Mouse (Mus musculus) CH12.LX (cell line): ENCODE results near the gene Myo3b. TPM values are rescaled to one million over a fixed set of nuclear protein-coding genes. Genes with fewer than 3 reads are reported as not detected.

Experiments
- DNase-seq: peaks from one replicate; pipeline ENCODE4 v3.0.0-alpha.2; 2013; ENCODE audit errors: extremely low read depth
- H3K27ac ChIP-seq: 2 replicates; pipeline ENCODE4 v1.5.1; 2012; ENCODE audit warnings: low read depth, mild to moderate bottlenecking, control low read depth, moderate library complexity; ENCODE audit not compliant: insufficient read depth
- H3K27me3 ChIP-seq: replicated peaks from 2 replicates; pipeline ENCODE3; 2012; ENCODE audit warnings: inconsistent platforms
- H3K36me3 ChIP-seq, 2 experiments: replicated peaks in 1 of 2; 2 replicates each; pipeline versions ENCODE3 to v1.6.1; 2012; ENCODE audit warnings: inconsistent platforms in 1 of 2, low read length in 1 of 2, mild to moderate bottlenecking in 1 of 2, mixed read lengths in 1 of 2, moderate library complexity in 1 of 2; ENCODE audit not compliant: control insufficient read depth in 1 of 2, insufficient read depth in 1 of 2
- H3K4me1 ChIP-seq, 2 experiments: 2 replicates each; pipeline ENCODE4 v1.6.1; 2012; ENCODE audit warnings: inconsistent platforms in 1 of 2, moderate library complexity in 1 of 2; ENCODE audit not compliant: insufficient read depth in 2 of 2, control insufficient read depth in 1 of 2
- H3K4me2 ChIP-seq: 2 replicates; pipeline ENCODE4 v1.6.1; 2012; ENCODE audit warnings: low read depth, mild to moderate bottlenecking, control low read depth; ENCODE audit not compliant: poor library complexity, insufficient read depth, severe bottlenecking
- H3K4me3 ChIP-seq, 3 experiments: fragments of 150-350 bp in 1 of 3; sonication (generic) in 1 of 3; replicated peaks in 1 of 3; 2 replicates each; pipeline versions ENCODE3 to v1.5.1; 2011 to 2012; ENCODE audit warnings: low read depth in 2 of 3, low read length in 2 of 3, mild to moderate bottlenecking in 2 of 3, moderate library complexity in 2 of 3, control low read depth in 1 of 3, improper control_type of control experiment in 1 of 3, inconsistent platforms in 1 of 3, mixed read lengths in 1 of 3; ENCODE audit not compliant: poor library complexity in 1 of 3
- H3K79me2 ChIP-seq: replicated peaks from 2 replicates; pipeline ENCODE4 v1.6.1; 2012; ENCODE audit warnings: mild to moderate bottlenecking, moderate library complexity; ENCODE audit not compliant: control insufficient read depth, poor library complexity, insufficient read depth, severe bottlenecking; ENCODE audit errors: extremely low read depth
- H3K9ac ChIP-seq: 2 replicates; pipeline ENCODE4 v1.6.1; 2012; ENCODE audit warnings: low read depth, mild to moderate bottlenecking, control low read depth, moderate library complexity; ENCODE audit not compliant: insufficient read depth
- H3K9me3 ChIP-seq: replicated peaks from 2 replicates; pipeline ENCODE3; 2012; ENCODE audit warnings: low read length, inconsistent platforms, mixed read lengths
- BHLHE40 ChIP-seq: IDR thresholded peaks from 2 replicates; pipeline ENCODE4 v1.6.1; 2011; ENCODE audit warnings: mild to moderate bottlenecking, low read depth, low read length, improper control_type of control experiment
- CTCF ChIP-seq, 2 experiments: IDR thresholded peaks in 1 of 2; conservative IDR thresholded peaks in 1 of 2; 2 replicates each; pipeline ENCODE4 v1.5.1; 2011 to 2012; ENCODE audit warnings: low read depth in 2 of 2, low read length in 2 of 2, improper control_type of control experiment in 1 of 2, inconsistent platforms in 1 of 2, mild to moderate bottlenecking in 1 of 2, moderate library complexity in 1 of 2
- HCFC1 ChIP-seq: IDR thresholded peaks from 2 replicates; pipeline ENCODE4 v1.6.1; 2012; ENCODE audit warnings: low read depth, mild to moderate bottlenecking, inconsistent platforms, low read length, improper control_type of control experiment
- MXI1 ChIP-seq: IDR thresholded peaks from 2 replicates; pipeline ENCODE4 v1.6.1; 2011; ENCODE audit warnings: mild to moderate bottlenecking, low read depth, low read length, improper control_type of control experiment
- MYC ChIP-seq: IDR thresholded peaks from 2 replicates; pipeline ENCODE4 v1.6.1; 2011; ENCODE audit warnings: low read depth, mild to moderate bottlenecking, improper control_type of control experiment, low read length
- NELFE ChIP-seq: IDR thresholded peaks from 2 replicates; pipeline ENCODE4 v1.6.1; 2011; ENCODE audit warnings: low read depth, low read length, improper control_type of control experiment
- UBTF ChIP-seq: IDR thresholded peaks from 2 replicates; pipeline ENCODE4 v1.6.1; 2012; ENCODE audit warnings: low read depth, mild to moderate bottlenecking, inconsistent platforms, low read length, improper control_type of control experiment, moderate library complexity
- USF2 ChIP-seq: conservative IDR thresholded peaks from 2 replicates; pipeline ENCODE4 v1.6.1; 2011; ENCODE audit warnings: low read depth, low read length, improper control_type of control experiment
- dilution Hi-C: fragments of 300-500 bp; cut with MboI; formaldehyde crosslinking; loops from 2 replicates; pipeline ENCODE4 v1.14.3; 2020; ENCODE audit warnings: low sequenced_read_pairs; ENCODE audit not compliant: extremely low pct_unique_long_range_greater_than_20kb, extremely low pct_ligation_motif_present
- in situ Hi-C: fragments of 300-500 bp; cut with MboI; formaldehyde crosslinking; loops from 3 replicates; pipeline ENCODE4 v1.14.3; 2019; ENCODE audit warnings: low sequenced_read_pairs, low pct_ligation_motif_present, low pct_unique_long_range_greater_than_20kb, mixed read lengths
- polyA plus RNA-seq: library from polyadenylated mRNA; unstranded; fragments of >175 nt; gene quantifications from 2 replicates; pipeline ENCODE4 v1.2.1, GENCODE M21; 2012; ENCODE audit warnings: low read depth; ENCODE audit not compliant: insufficient read length
- total RNA-seq, 2 experiments: library from RNA; depleted of rRNA; stranded (reverse); fragments of 300-350 nt in 1 of 2; fragments of >200 nt in 1 of 2; gene quantifications; 2 replicates each; pipeline ENCODE4 v1.2.3; 2012 to 2014

Myo3b gene
- total and polyA plus RNA-seq, 3 experiments, result 0.63 to 0.76 (median 0.64) TPM

GRCm38 (mm10) chr2:70471861-70472620 lies 433.1 kb downstream of the Myo3b start:
- no peaks in the 10 kb centered on the region for H3K79me2 ChIP-seq
- no peaks in the 10 kb centered on the region for H3K36me3 ChIP-seq
- no peak overlapping the region for H3K27ac ChIP-seq
- in situ Hi-C loops (no loop called here), dilution Hi-C loops (no loop called here)
- H3K4me1 ChIP-seq, result peaks cover 0 to 6% of the 10 kb centered on the region in 2 experiments; a peak in 2 of 4 replicates
- H3K27me3 ChIP-seq, result no peaks in the 10 kb centered on the region
- no peak for TF ChIP-seq NELFE
- TF ChIP-seq HCFC1, result no peak
- TF ChIP-seq USF2, result no peak
- TF ChIP-seq MYC, result no peak
- no peak for TF ChIP-seq MXI1
- no peak for TF ChIP-seq BHLHE40
- TF ChIP-seq UBTF, result no peak
- TF ChIP-seq CTCF (conservative IDR thresholded peaks at IDR 0.05 in 1 of 2, IDR thresholded peaks at IDR 0.05 in 1 of 2; ENCODE audit: low read depth in 2 of 2, low read length in 2 of 2), result no peak
- H3K9me3 ChIP-seq, result peaks cover 28% of the 10 kb centered on the region
- no peak for DNase-seq
- no peak overlapping the region for H3K9ac ChIP-seq
- no peak overlapping the region for H3K4me3 ChIP-seq
- H3K4me2 ChIP-seq, result no peak overlapping the region

Other genes with a start within 250 kb of the Myo3b start
- gene Ccdc173, start 249.6 kb upstream of the Myo3b start, total RNA-seq (2012; rRNA removed), result 1.3 TPM in 2 replicates
- 1.7 and 1.8 TPM in 2 replicates for gene Ccdc173, start 249.6 kb upstream of the Myo3b start, total RNA-seq (2014; rRNA removed)
- 3.6 and 3.9 TPM in 2 replicates for gene Ccdc173, start 249.6 kb upstream of the Myo3b start, polyA plus RNA-seq
- 12.9 and 14.4 TPM in 2 replicates for gene Phospho2, start 249.5 kb upstream of the Myo3b start, total RNA-seq (2012; rRNA removed)
- gene Phospho2, start 249.5 kb upstream of the Myo3b start, total RNA-seq (2014; rRNA removed), result 20.1 and 23.4 TPM in 2 replicates
- gene Phospho2, start 249.5 kb upstream of the Myo3b start, polyA plus RNA-seq, result 10.2 and 11.1 TPM in 2 replicates
- gene Klhl23, start 217.2 kb upstream of the Myo3b start, total RNA-seq (2012; rRNA removed), result 0.25 and 0.34 TPM in 2 replicates
- 0.05 and 0.23 TPM in 2 replicates for gene Klhl23, start 217.2 kb upstream of the Myo3b start, total RNA-seq (2014; rRNA removed)
- gene Klhl23, start 217.2 kb upstream of the Myo3b start, polyA plus RNA-seq, result 0.09 and 0.11 TPM in 2 replicates
- gene Ssb, start 177.6 kb upstream of the Myo3b start, total RNA-seq (2012; rRNA removed), result 124 and 176 TPM in 2 replicates
- 281 and 368 TPM in 2 replicates for gene Ssb, start 177.6 kb upstream of the Myo3b start, total RNA-seq (2014; rRNA removed)
- gene Ssb, start 177.6 kb upstream of the Myo3b start, polyA plus RNA-seq, result 410 and 530 TPM in 2 replicates
- gene Mettl5, start 153.5 kb upstream of the Myo3b start, total RNA-seq (2012; rRNA removed), result 19.6 and 20.4 TPM in 2 replicates
- gene Mettl5, start 153.5 kb upstream of the Myo3b start, total RNA-seq (2014; rRNA removed), result 40.4 and 50.4 TPM in 2 replicates
- 39.1 and 42.2 TPM in 2 replicates for gene Mettl5, start 153.5 kb upstream of the Myo3b start, polyA plus RNA-seq
- 16.0 and 18.3 TPM in 2 replicates for gene Ubr3, start 141.9 kb upstream of the Myo3b start, total RNA-seq (2012; rRNA removed)
- gene Ubr3, start 141.9 kb upstream of the Myo3b start, total RNA-seq (2014; rRNA removed), result 17.9 and 21.4 TPM in 2 replicates
- gene Ubr3, start 141.9 kb upstream of the Myo3b start, polyA plus RNA-seq, result 26.1 and 35.8 TPM in 2 replicates